Mouse (Mus musculus) heart, embryonic 15.5 days (tissue): ENCODE measurements around the gene Use1. TPM values are rescaled to one million over a fixed set of nuclear protein-coding genes. Genes with fewer than 3 reads are reported as not detected.

ENCODE experiments used
- ATAC-seq: fragments of 200-750 bp; cut with Nextera tagmentation; replicated peaks from 2 replicates; pipeline ENCODE4 v1.8.0; 2017; ENCODE audit warnings: low read depth, moderate TSS enrichment; ENCODE audit not compliant: insufficient number of reproducible peaks, insufficient read depth, low FRiP score
- H3K27ac ChIP-seq: fragments of 300-500 bp; sonication (generic); 2 replicates; pipeline ENCODE4 v1.5.1; 2015; ENCODE audit warnings: mild to moderate bottlenecking, inconsistent platforms
- H3K27me3 ChIP-seq: fragments of 300-500 bp; sonication (generic); 2 replicates; pipeline ENCODE4 v1.6.1; 2015; ENCODE audit warnings: inconsistent platforms
- H3K36me3 ChIP-seq: fragments of 300-500 bp; sonication (generic); 2 replicates; pipeline ENCODE4 v1.6.1; 2015; ENCODE audit warnings: mild to moderate bottlenecking, inconsistent platforms
- H3K4me1 ChIP-seq: fragments of 300-500 bp; sonication (generic); replicated peaks from 2 replicates; pipeline ENCODE4 v1.6.1; 2015; ENCODE audit warnings: inconsistent platforms
- H3K4me2 ChIP-seq: fragments of 300-500 bp; sonication (generic); 2 replicates; pipeline ENCODE4 v1.6.1; 2015; ENCODE audit warnings: inconsistent platforms, mild to moderate bottlenecking, moderate library complexity
- H3K4me3 ChIP-seq: fragments of 300-500 bp; sonication (generic); 2 replicates; pipeline ENCODE4 v1.5.1; 2015; ENCODE audit warnings: mild to moderate bottlenecking, inconsistent platforms
- H3K9ac ChIP-seq: fragments of 300-500 bp; sonication (generic); 2 replicates; pipeline ENCODE4 v1.6.1; 2015; ENCODE audit warnings: mild to moderate bottlenecking, inconsistent platforms
- H3K9me3 ChIP-seq: fragments of 300-500 bp; sonication (generic); replicated peaks from 2 replicates; pipeline ENCODE4 v1.6.1; 2016; ENCODE audit warnings: inconsistent platforms
- WGBS: fragments of 180-500 bp; shearing (Covaris S2); methylation state at CpG from one replicate; pipeline ENCODE4 v1.1.7; 2015; ENCODE audit warnings: mixed read lengths; 5-methylcytosine and 5-hydroxymethylcytosine counted together
- polyA plus RNA-seq: library from polyadenylated mRNA; unstranded; fragments of >200 nt; fragmentation: Nextera tagmentation; extraction: Ambion mirVana; gene quantifications from 2 replicates; pipeline ENCODE4 v1.2.1, GENCODE M21; 2015

The Use1 gene
- polyA plus RNA-seq, 1 experiment from 2014 or later, result 75.3 TPM

DNA sequence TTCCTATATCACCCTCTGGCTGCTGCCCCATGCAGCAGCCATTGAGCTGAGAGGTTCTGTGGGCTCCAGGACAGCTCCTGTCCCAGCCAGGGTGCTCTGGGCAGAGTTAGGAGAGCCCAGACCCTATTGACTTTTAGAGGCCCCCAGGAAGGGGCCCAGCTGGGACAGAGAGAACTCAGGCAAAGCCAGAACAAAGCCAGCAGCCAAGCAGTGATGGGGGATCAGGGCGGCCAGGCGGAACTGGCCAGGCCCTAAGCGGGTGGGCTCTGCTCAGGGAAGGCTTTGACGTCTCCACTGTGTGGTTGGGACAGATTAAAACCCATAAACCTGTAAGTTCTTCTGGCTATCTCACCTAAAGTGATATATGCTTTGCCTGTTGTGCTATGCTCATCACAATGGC lies 12.4 kb downstream of the Use1 start:
- Histone ChIP-seq H3K9me3 (no peaks in the 10 kb centered on the region), H3K4me1 (peaks cover 61% of the 10 kb centered on the region), H3K36me3 (peaks cover 30% of the 10 kb centered on the region), H3K4me2 (peak overlapping the region; percentile 97), H3K9ac (0 out of 2 replicates have a peak overlapping the region, but pooled peaks have one; percentile 86), H3K27me3 (no peaks in the 10 kb centered on the region), H3K4me3 (peak overlapping the region; percentile 81), H3K27ac (no peak overlapping the region)
- ATAC-seq, result no peak
- 71% methylated on average over 4 of the region's 4 CpGs for WGBS

DNA sequence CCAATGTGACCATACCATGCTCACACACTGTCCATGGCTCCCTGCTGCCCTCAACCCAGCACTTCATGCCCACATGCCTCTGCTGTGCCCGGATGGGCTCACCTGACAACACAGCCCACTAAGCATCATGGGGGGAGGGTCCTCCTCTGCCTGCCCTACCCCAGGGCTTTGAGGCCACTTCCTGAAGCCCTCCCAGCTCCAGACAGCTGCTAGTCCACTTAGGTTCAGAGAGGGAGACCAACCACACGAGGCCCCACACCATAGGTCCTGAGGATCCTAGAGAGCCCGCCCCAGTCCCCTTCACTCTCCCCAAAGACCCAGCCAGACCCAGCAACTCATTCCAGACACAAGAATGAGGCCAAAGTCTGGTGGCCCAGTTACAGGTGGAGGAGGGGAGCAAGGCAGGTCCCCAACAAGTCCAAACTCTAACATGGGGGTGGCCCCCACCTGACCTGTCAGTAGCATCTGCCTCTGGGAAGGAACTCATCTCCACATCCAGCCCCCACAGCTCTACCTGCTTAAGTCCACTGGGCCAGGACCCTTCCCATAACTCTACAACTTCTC lies 12.9 kb downstream of the Use1 start:
- peaks cover 61% of the 10 kb centered on the region for H3K4me1 ChIP-seq
- peak overlapping the region; percentile 86 for H3K9ac ChIP-seq
- H3K27me3 ChIP-seq, result no peaks in the 10 kb centered on the region
- peak overlapping the region; percentile 93; the same call in 1 of the 2 replicates for H3K27ac ChIP-seq
- peaks cover 24% of the 10 kb centered on the region; the same call in 1 of the 2 replicates for H3K36me3 ChIP-seq
- ATAC-seq, result no peak
- H3K9me3 ChIP-seq, result no peaks in the 10 kb centered on the region
- peak overlapping the region; percentile 97 for H3K4me2 ChIP-seq
- WGBS, result 59% methylated on average over 3 of the region's 3 CpGs
- peak overlapping the region; percentile 81 for H3K4me3 ChIP-seq

DNA sequence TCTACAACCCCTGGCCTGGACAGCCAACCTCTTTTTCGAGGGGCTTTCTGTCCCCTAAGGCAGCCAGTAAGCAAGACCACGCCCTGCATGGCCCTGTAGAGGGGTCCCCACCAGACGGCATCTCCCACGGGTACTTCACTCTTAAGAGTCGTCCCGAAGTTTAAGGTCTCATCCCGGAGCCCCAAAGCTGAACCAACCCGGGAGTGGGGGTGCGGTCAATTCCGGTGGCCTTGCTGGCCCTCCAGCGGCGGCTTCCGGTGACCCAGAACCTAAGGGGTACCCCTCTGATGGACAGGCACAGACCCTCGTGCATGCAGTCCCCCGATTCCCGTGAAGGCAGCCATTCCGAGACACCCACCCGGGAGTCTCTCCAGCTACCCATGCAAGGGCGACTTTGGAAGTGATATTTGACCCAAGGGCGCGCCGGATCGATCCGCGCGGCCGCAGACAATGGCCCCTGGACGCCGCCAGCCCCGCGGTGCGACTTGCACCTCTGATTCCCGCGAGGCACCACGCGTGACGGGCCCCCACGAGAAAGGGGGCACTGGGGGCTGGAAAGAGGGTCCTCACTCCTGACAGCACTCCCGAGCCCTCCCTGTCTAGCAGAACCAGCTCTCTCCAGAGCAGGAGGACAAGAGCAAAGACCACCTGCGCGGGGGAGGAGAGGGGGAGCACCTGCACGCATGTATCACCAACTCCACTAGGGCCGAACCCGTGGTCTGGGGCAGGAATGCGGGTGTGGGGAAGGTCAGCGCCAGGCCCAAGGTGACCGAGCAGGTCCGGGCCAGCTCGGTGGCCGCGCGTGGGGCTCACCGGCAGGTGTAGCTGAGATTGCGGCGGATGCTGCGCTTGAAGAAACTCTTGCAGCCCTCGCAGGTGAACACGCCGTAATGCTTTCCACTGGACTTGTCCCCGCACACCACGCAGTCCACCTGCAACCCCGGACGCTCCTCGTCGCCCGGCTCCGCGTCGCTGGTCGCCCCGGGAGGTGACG lies 13.8 kb downstream of the Use1 start:
- Histone ChIP-seq H3K4me3 (peak overlapping the region; percentile 81), H3K4me1 (peaks cover 54% of the 10 kb centered on the region), H3K27me3 (no peaks in the 10 kb centered on the region), H3K36me3 (peaks cover 16% of the 10 kb centered on the region; the same call in 1 of the 2 replicates), H3K9me3 (no peaks in the 10 kb centered on the region), H3K27ac (peak overlapping the region; percentile 93), H3K4me2 (peak overlapping the region; percentile 97), H3K9ac (peak overlapping the region; percentile 86)
- 2% methylated on average over 72 of the region's 72 CpGs for WGBS
- ATAC-seq, result no peak

DNA sequence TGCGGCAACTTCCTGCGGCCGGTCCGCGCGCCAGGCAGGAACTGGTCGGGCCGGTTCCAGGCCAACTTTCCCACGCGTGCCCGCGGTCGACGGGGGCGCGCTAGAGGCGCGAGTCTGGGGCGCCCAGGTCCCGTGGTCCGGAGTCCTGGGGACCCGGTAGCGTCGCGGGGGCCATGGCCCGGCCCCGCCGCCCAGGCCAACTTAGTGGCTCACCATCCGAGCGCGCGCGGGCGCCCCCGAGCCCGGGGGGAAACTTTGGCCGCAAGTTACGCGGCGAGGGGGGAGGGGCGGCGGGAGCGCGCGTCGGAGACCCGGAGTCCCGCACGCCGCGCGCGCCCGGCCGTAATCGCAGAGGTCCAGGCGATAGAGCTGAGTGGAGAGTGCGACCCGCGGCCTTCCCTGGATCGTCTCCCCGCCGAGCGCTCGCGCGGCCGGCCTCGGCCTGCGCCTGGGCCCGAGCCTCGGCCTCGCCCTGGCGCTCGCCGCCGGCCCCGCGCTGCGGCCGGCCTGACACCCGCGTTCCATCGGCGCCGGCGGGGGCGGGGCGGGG lies 14.8 kb downstream of the Use1 start, which contains the start of gene Nr2f6:
Nr2f6 (minus strand) TSS at position 540 of the 550 bp plus-strand sequence.
- H3K4me3 ChIP-seq, result peak within 1 kb of the TSS; percentile 81
- under 1% methylated on average over 44 of the region's 89 CpGs for WGBS
- H3K36me3 ChIP-seq, result peaks cover 16% of the 10 kb centered on the region; the same call in 1 of the 2 replicates
- H3K4me2 ChIP-seq, result peak within 1 kb of the TSS; percentile 97
- peak within 1 kb of the TSS; percentile 86 for H3K9ac ChIP-seq
- peaks cover 44% of the 10 kb centered on the region for H3K4me1 ChIP-seq
- H3K27me3 ChIP-seq, result no peaks in the 10 kb centered on the region
- peak within 1 kb of the TSS; percentile 93 for H3K27ac ChIP-seq
- peak; percentile 51 for ATAC-seq
- H3K9me3 ChIP-seq, result no peaks in the 10 kb centered on the region

DNA sequence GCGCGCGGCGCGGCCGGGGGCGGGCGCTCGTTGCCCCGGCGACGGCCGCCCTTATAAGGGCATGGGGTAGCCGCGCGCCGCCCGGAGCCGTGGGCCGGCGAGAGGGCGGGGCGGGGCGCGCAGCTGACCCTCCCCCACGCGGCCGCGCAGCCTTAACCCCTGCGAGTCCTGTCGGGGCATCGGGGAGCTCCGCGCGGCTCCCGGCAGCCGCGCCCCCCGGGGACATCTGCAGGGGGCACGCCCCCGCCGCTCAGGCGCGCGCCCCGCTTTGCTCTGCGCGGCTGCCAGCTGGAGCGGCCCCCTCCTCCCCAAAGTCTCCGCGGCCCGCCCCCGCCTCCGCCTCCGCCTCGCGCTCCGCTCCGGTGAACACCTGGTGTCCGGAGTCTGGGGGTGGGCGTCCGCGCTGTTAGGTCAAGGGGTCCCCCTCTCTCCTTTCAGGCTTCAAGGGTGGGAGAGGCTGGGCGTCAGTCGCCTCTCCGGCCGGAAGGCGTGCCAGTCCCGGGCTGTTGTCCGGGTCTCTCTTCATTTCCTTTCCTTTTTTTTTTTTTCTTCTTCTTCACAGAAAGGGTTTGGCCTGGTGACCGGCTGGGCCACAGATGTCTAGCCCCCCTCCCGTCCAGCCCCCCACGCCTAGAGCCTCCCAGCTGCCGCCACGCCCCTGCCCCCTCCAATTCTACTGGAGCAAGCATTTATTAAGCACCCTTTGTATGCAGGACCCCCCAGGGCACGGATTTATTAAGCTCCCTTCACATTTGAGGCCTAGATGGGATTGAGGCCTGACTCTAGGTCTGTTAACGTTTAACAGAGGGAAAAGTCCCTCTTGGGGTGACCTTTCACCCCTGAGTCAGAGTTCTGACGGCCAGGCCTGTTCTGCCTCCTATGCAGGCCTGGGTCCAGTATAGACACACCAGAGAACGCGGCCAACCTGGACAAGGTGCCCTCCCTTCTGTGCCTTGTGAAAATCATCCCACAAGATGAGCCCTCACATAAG lies 15.6 kb downstream of the Use1 start:
- WGBS, result 5% methylated on average over 45 of the region's 80 CpGs
- peak overlapping the region; percentile 81 for H3K4me3 ChIP-seq
- peak overlapping the region; percentile 97 for H3K4me2 ChIP-seq
- H3K36me3 ChIP-seq, result peaks cover 12% of the 10 kb centered on the region; the same call in 1 of the 2 replicates
- peak overlapping the region; percentile 93 for H3K27ac ChIP-seq
- H3K9ac ChIP-seq, result peak overlapping the region; percentile 86
- H3K4me1 ChIP-seq, result peaks cover 36% of the 10 kb centered on the region
- no peaks in the 10 kb centered on the region for H3K9me3 ChIP-seq
- ATAC-seq, result peak; percentile 91
- no peaks in the 10 kb centered on the region for H3K27me3 ChIP-seq

DNA sequence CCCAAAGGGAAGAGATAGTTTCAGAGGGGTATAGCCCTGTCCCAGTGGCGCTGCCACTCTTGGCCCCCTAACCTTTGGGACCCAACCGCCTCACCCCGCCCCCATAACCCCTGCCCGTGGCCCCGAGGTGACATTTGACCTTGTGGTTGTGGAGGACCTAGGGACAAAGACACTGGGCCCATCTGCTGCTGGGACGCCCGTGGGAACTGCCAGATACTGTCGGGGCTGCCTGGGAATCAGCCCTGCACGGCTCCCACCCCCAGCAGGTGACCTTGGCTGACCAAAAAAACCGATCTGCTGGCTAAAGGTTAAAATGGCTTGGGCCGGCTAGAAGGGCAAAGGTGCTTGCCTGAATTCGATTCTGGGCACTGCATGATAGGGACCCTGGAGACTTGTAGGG lies 16.7 kb downstream of the Use1 start:
- Histone ChIP-seq H3K27me3 (no peaks in the 10 kb centered on the region), H3K9ac (no peak overlapping the region), H3K36me3 (0 out of 2 replicates have a peak, but pooled peaks cover under 1% of the 10 kb centered on the region), H3K4me3 (no peak overlapping the region), H3K27ac (peak overlapping the region; percentile 93; the same call in 1 of the 2 replicates), H3K9me3 (no peaks in the 10 kb centered on the region), H3K4me2 (no peak overlapping the region), H3K4me1 (peaks cover 34% of the 10 kb centered on the region)
- ATAC-seq, result no peak
- 45% methylated on average over 12 of the region's 12 CpGs for WGBS

DNA sequence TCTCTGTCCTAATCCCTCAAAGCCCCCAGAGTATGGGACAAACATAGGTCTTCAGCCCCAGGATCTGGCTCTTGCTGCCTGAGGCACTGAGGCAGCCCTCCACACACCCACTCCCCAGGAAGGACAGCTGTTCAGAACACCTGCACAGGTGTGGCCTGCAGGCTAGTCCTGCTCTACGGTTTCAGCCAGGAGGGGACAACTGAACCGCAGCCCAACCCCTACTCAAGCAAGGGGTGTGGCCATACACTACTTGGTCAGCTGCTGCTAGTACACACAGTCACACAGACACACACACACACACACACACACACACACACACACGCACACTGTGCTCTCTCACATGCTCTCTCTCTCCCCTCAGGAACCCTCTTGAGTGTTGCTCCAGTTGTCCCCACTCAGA lies 17.2 kb downstream of the Use1 start:
- H3K36me3 ChIP-seq, result no peaks in the 10 kb centered on the region
- peaks cover 31% of the 10 kb centered on the region for H3K4me1 ChIP-seq
- 63% methylated on average over 3 of the region's 3 CpGs for WGBS
- H3K9ac ChIP-seq, result no peak overlapping the region
- no peak for ATAC-seq
- no peaks in the 10 kb centered on the region for H3K9me3 ChIP-seq
- H3K4me3 ChIP-seq, result no peak overlapping the region
- H3K27ac ChIP-seq, result no peak overlapping the region
- no peak overlapping the region for H3K4me2 ChIP-seq
- no peaks in the 10 kb centered on the region for H3K27me3 ChIP-seq

DNA sequence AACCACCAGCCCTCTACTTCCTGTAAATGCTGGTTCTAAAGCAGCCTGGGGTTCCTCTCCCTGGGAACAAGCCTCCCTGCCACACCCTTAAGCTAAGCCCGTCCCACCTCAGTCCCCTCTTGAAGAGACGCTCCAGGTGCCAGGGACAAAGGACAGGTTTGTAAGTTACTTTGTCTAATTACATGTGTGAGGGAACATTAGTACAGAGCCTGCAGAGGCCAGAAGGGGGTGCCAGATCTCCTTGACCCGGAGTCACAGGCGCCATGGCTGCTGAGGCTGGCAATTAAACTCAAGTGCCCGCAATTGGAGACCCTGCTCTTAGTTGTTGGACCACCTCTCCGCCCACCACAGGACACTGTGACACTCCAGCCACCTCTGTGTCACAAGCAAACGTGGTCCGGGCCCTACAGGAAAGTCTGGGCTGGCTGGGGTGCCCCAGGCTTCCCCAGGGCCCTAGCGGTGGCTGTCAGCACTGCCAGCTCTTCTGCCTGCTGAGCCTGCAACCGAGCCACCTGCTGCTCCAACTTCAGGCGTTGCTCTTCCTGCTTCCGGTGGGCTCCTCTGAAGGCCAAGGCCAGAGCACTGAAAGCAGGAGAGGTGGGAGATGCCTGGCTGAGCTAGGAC lies 18.7 kb downstream of the Use1 start:
- WGBS, result 77% methylated on average over 12 of the region's 12 CpGs
- no peaks in the 10 kb centered on the region for H3K27me3 ChIP-seq
- no peak for ATAC-seq
- H3K4me1 ChIP-seq, result peaks cover 16% of the 10 kb centered on the region
- H3K4me2 ChIP-seq, result no peak overlapping the region
- no peaks in the 10 kb centered on the region for H3K9me3 ChIP-seq
- H3K4me3 ChIP-seq, result no peak overlapping the region
- no peak overlapping the region for H3K27ac ChIP-seq
- H3K36me3 ChIP-seq, result no peaks in the 10 kb centered on the region
- H3K9ac ChIP-seq, result no peak overlapping the region

DNA sequence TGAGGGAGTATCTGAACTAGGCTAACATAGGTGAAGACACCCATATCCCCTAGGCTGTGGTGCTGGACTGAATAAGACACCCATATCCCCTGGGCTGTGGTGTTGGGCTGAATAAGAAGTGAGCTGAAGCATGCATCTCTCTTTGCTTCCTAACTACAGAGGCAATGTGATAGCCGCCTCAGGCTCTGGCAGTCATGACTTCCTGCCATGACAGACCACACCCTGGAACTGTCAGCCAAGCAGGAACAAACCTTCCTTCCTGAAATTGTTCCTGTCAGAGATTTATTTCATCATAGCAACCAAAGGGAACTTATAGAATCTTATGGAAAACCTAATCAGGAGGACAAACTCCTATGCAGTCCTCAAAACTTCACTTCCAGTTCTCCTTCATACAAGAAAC lies 21.6 kb downstream of the Use1 start:
- no peak for ATAC-seq
- H3K4me2 ChIP-seq, result no peak overlapping the region
- no peak overlapping the region for H3K27ac ChIP-seq
- H3K36me3 ChIP-seq, result no peaks in the 10 kb centered on the region
- 47% methylated on average over 1 of the region's 1 CpGs for WGBS
- no peak overlapping the region for H3K9ac ChIP-seq
- H3K9me3 ChIP-seq, result no peaks in the 10 kb centered on the region
- H3K27me3 ChIP-seq, result no peaks in the 10 kb centered on the region
- H3K4me1 ChIP-seq, result peaks cover 1% of the 10 kb centered on the region
- no peak overlapping the region for H3K4me3 ChIP-seq

DNA sequence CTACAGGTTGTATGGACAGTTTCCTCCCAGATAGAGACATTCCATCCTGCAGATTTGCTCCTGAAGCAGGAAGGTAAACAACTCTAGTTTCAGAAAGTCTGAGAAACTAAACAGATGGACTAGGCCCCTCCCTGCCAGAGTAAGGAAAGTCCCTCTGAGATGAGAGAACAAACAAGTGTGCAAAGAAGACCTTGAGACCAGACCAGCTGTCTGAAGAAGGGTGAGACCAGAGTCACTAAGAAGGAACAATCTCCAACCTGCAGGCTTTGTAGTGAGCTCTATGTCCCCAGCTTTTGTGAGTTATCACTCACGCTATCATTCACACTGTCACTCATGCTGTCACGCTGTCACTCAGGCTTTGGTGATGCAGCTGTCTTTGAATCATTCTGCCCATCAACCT lies 25.0 kb downstream of the Use1 start:
- WGBS, result 79% methylated on average over 2 of the region's 2 CpGs
- peaks cover 5% of the 10 kb centered on the region; the same call in 1 of the 2 replicates for H3K4me1 ChIP-seq
- H3K9ac ChIP-seq, result no peak overlapping the region
- ATAC-seq, result no peak
- H3K36me3 ChIP-seq, result no peaks in the 10 kb centered on the region
- H3K9me3 ChIP-seq, result no peaks in the 10 kb centered on the region
- H3K27me3 ChIP-seq, result no peaks in the 10 kb centered on the region
- H3K4me2 ChIP-seq, result no peak overlapping the region
- no peak overlapping the region for H3K4me3 ChIP-seq
- H3K27ac ChIP-seq, result no peak overlapping the region
